8 mouse cellular contexts compared by ENCODE assay signal in the genomic region with DNA sequence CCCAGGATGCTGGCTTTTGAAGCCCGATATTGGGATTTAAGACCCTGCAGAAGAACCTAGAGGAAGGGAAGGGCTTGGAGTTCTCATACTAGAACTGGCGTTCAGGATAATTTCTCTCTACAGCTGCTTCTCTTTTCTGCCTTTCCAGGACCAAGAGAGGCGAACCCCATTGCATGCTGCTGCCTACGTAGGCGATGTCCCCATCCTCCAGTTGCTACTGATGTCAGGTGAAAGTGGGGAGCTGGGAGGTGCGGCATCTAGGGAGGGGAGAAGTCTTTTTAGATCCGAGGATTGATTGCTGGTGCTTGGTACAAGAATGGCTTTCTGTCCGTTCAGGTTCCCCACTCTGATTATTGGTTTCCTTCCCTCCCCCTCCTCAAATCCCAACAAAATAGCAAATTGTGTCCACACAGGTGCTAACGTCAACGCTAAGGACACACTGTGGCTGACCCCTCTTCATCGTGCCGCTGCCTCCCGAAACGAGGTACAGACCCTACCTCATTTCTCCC. TPM values are rescaled to one million over a fixed set of nuclear protein-coding genes. Genes with fewer than 3 reads are reported as not detected.
A peak's percentile ranks its signal among the peaks of the same experiment; 100 is the strongest.
DNase-seq lines count a peak whose midpoint lies in the region; ATAC-seq and TF ChIP-seq lines count a peak whose summit lies in the region.

No protein-coding gene starts in this region.

- ATAC-seq in limb, embryonic 15.5 days (ENCODE audit: insufficient number of reproducible peaks, low FRiP score, low TSS enrichment, low read depth), result no peak
- no peak for ATAC-seq in stomach, postnatal 0 days (ENCODE audit: low FRiP score, low TSS enrichment)

- H3K4me1 ChIP-seq in cerebellum, adult 2 months (ENCODE audit: control insufficient read depth, insufficient read depth, low read length), result peaks cover 15% of the 10 kb centered on the region
- H3K4me1 ChIP-seq in limb, embryonic 15.5 days, result peaks cover 26% of the 10 kb centered on the region
- peaks cover 3% of the 10 kb centered on the region; the same call in 1 of the 2 replicates for H3K4me1 ChIP-seq in stomach, postnatal 0 days (replicated peaks; ENCODE audit: control insufficient read depth, insufficient read depth)

- peak overlapping the region; percentile 80 for H3K4me2 ChIP-seq in limb, embryonic 15.5 days
- H3K4me2 ChIP-seq in stomach, postnatal 0 days (replicated peaks; ENCODE audit: low read depth), result peak overlapping the region; percentile 82

- H3K36me3 ChIP-seq in limb, embryonic 15.5 days, result peaks cover 47% of the 10 kb centered on the region
- H3K36me3 ChIP-seq in stomach, postnatal 0 days (ENCODE audit: control insufficient read depth, insufficient read depth, low read length), result peaks cover 17% of the 10 kb centered on the region

- TF ChIP-seq CTCF in cerebellum, adult 2 months (IDR thresholded peaks at IDR 0.05; ENCODE audit: borderline replicate concordance, insufficient read depth, low read depth, low read length), result no peak
- TF ChIP-seq CTCF in stomach, postnatal 0 days (IDR thresholded peaks at IDR 0.05; ENCODE audit: low read depth), result no peak

- no peak for DNase-seq in cerebellum, adult 2 months
- no peak for DNase-seq in cerebellum, adult 8-10 months
- DNase-seq in right cerebral cortex, adult 18-20 months, result peak; percentile 42
- no peak for DNase-seq in right cerebral cortex, postnatal 4 days
- DNase-seq in stomach, postnatal 0 days (ENCODE audit: low spot score), result no peak
- DNase-seq in Muller cell, postnatal 12 days (ENCODE audit: inconsistent ontology term), result no peak
- DNase-seq in urinary bladder, postnatal 14 days (ENCODE audit: low spot score), result no peak

- H3K9ac ChIP-seq in limb, embryonic 15.5 days, result peak overlapping the region; percentile 96
- peak overlapping the region; percentile 96 for H3K9ac ChIP-seq in stomach, postnatal 0 days (ENCODE audit: low read length)

- WGBS in cerebellum, adult 2 months, result 32% methylated on average over 14 of the region's 14 CpGs
- WGBS in limb, embryonic 15.5 days, result 53% methylated on average over 14 of the region's 14 CpGs
- whole genome bisulfite sequencing in stomach, postnatal 0 days, result 46% methylated on average over 14 of the region's 14 CpGs

- TF ChIP-seq EP300 in stomach, postnatal 0 days (optimal IDR thresholded peaks at IDR 0.05), result no peak

- no peaks in the 10 kb centered on the region for H3K9me3 ChIP-seq in limb, embryonic 15.5 days
- H3K9me3 ChIP-seq in stomach, postnatal 0 days (ENCODE audit: control insufficient read depth, low read length), result no peaks in the 10 kb centered on the region

- TF ChIP-seq POLR2A in cerebellum, adult 2 months (IDR thresholded peaks at IDR 0.05; ENCODE audit: borderline replicate concordance, insufficient read depth, low read length), result no peak

- peak overlapping the region; percentile 95 for H3K4me3 ChIP-seq in cerebellum, adult 2 months (replicated peaks; ENCODE audit: insufficient read depth, low read depth, low read length)
- peak overlapping the region; percentile 87 for H3K4me3 ChIP-seq in limb, embryonic 15.5 days
- peak overlapping the region; percentile 90 for H3K4me3 ChIP-seq in stomach, postnatal 0 days (ENCODE audit: low read depth, low read length)

- no peaks in the 10 kb centered on the region for H3K27me3 ChIP-seq in cerebellum, adult 2 months (ENCODE audit: control insufficient read depth, insufficient read depth, low read length)
- no peaks in the 10 kb centered on the region for H3K27me3 ChIP-seq in limb, embryonic 15.5 days
- no peaks in the 10 kb centered on the region for H3K27me3 ChIP-seq in stomach, postnatal 0 days (ENCODE audit: control insufficient read depth, insufficient read depth, low read length)

- peak overlapping the region; percentile 45; the same call in 1 of the 2 replicates for H3K27ac ChIP-seq in cerebellum, adult 2 months (ENCODE audit: insufficient read depth, low read length)
- peak overlapping the region; percentile 96 for H3K27ac ChIP-seq in limb, embryonic 15.5 days
- H3K27ac ChIP-seq in stomach, postnatal 0 days (replicated peaks), result peak overlapping the region; percentile 93

RNA-seq across cellular contexts. Expression of a gene that starts 1.1 kb away (rescaled TPM):
- 40.6 and 41.6 TPM in 2 replicates for polyA plus RNA-seq in cerebellum, adult 2 months (2012; rRNA removed)
- 11.0 and 11.3 TPM in 2 replicates for polyA plus RNA-seq in limb, embryonic 15.5 days (2015; fragmentation: Nextera tagmentation; extraction: Ambion mirVana)
- polyA plus RNA-seq in stomach, postnatal 0 days (2015; fragmentation: Nextera tagmentation; extraction: Ambion mirVana), result 2.9 and 4.3 TPM in 2 replicates

RNA-seq across cellular contexts. Expression of a gene that starts 9.2 kb away (rescaled TPM):
- 115 and 117 TPM in 2 replicates for polyA plus RNA-seq in cerebellum, adult 2 months (2012; rRNA removed)
- polyA plus RNA-seq in limb, embryonic 15.5 days (2015; fragmentation: Nextera tagmentation; extraction: Ambion mirVana), result 11.3 and 13.4 TPM in 2 replicates
- polyA plus RNA-seq in stomach, postnatal 0 days (2015; fragmentation: Nextera tagmentation; extraction: Ambion mirVana), result 12.9 and 13.8 TPM in 2 replicates

RNA-seq across cellular contexts. Expression of a gene that starts 23.0 kb away (rescaled TPM):
- 0.13 TPM in 1 of 2 replicates, not detected in the other for polyA plus RNA-seq in cerebellum, adult 2 months (2012; rRNA removed)
- 0.42 TPM in 1 of 2 replicates, not detected in the other for polyA plus RNA-seq in limb, embryonic 15.5 days (2015; fragmentation: Nextera tagmentation; extraction: Ambion mirVana)
- 0.75 and 0.76 TPM in 2 replicates for polyA plus RNA-seq in stomach, postnatal 0 days (2015; fragmentation: Nextera tagmentation; extraction: Ambion mirVana)

RNA-seq across cellular contexts. Expression of a gene that starts 33.3 kb away (rescaled TPM):
- polyA plus RNA-seq in cerebellum, adult 2 months (2012; rRNA removed), result 78.9 and 83.6 TPM in 2 replicates
- polyA plus RNA-seq in limb, embryonic 15.5 days (2015; fragmentation: Nextera tagmentation; extraction: Ambion mirVana), result 60.1 and 62.1 TPM in 2 replicates
- 53.5 and 54.4 TPM in 2 replicates for polyA plus RNA-seq in stomach, postnatal 0 days (2015; fragmentation: Nextera tagmentation; extraction: Ambion mirVana)

RNA-seq across cellular contexts. Expression of a gene that starts 33.5 kb away (rescaled TPM):
- polyA plus RNA-seq in cerebellum, adult 2 months (2012; rRNA removed), result 88.0 and 90.5 TPM in 2 replicates
- 40.8 and 42.9 TPM in 2 replicates for polyA plus RNA-seq in limb, embryonic 15.5 days (2015; fragmentation: Nextera tagmentation; extraction: Ambion mirVana)
- polyA plus RNA-seq in stomach, postnatal 0 days (2015; fragmentation: Nextera tagmentation; extraction: Ambion mirVana), result 18.9 and 20.1 TPM in 2 replicates

Comparison
In these comparisons a context has a peak if more than half of its experiments do, and no peak if none do; other contexts are left out.
1. H3K27ac ChIP-seq: peak in every context shown above with its lines; median percentile 96 in limb, embryonic 15.5 days; 93 in stomach, postnatal 0 days; 45 in cerebellum, adult 2 months.